Mouse (Mus musculus) liver, embryonic 13.5 days (tissue): ENCODE results near the gene Acyp2. TPM values are rescaled to one million over a fixed set of nuclear protein-coding genes. Genes with fewer than 3 reads are reported as not detected.

ENCODE experiments used
- ATAC-seq: fragments of 200-750 bp; cut with Nextera tagmentation; 2 replicates; pipeline ENCODE4 v1.8.0; 2017; ENCODE audit warnings: low read depth, mild to moderate bottlenecking, moderate number of reproducible peaks, moderate library complexity
- DNase-seq: peaks from one replicate; pipeline ENCODE4 v3.0.0; 2022
- H3K27ac ChIP-seq: fragments of 300-500 bp; sonication (generic); 2 replicates; pipeline ENCODE4 v1.5.1; 2015; ENCODE audit warnings: moderate library complexity, mild to moderate bottlenecking, inconsistent platforms
- H3K27me3 ChIP-seq: fragments of 300-500 bp; sonication (generic); 2 replicates; pipeline ENCODE4 v1.6.1; 2015; ENCODE audit warnings: mild to moderate bottlenecking, inconsistent platforms
- H3K36me3 ChIP-seq: fragments of 300-500 bp; sonication (generic); 2 replicates; pipeline ENCODE4 v1.6.1; 2015; ENCODE audit warnings: mild to moderate bottlenecking, inconsistent platforms
- H3K4me1 ChIP-seq: fragments of 300-500 bp; sonication (generic); replicated peaks from 2 replicates; pipeline ENCODE4 v1.6.1; 2015; ENCODE audit warnings: inconsistent platforms
- H3K4me2 ChIP-seq: fragments of 300-500 bp; sonication (generic); 2 replicates; pipeline ENCODE4 v1.6.1; 2015; ENCODE audit warnings: inconsistent platforms, mild to moderate bottlenecking, moderate library complexity
- H3K4me3 ChIP-seq: fragments of 300-500 bp; sonication (generic); replicated peaks from 2 replicates; pipeline ENCODE4 v1.5.1; 2015; ENCODE audit warnings: mild to moderate bottlenecking, inconsistent platforms
- H3K9ac ChIP-seq: fragments of 300-500 bp; sonication (generic); 2 replicates; pipeline ENCODE4 v1.6.1; 2015; ENCODE audit warnings: mild to moderate bottlenecking, inconsistent platforms
- H3K9me3 ChIP-seq: fragments of 300-500 bp; sonication (generic); replicated peaks from 2 replicates; pipeline ENCODE4 v1.6.1; 2016; ENCODE audit warnings: inconsistent platforms
- WGBS: fragments of 180-500 bp; shearing (Covaris S2); methylation state at CpG from one replicate; pipeline ENCODE4 v1.1.7; 2015; ENCODE audit not compliant: insufficient replicate concordance; 5-methylcytosine and 5-hydroxymethylcytosine counted together
- polyA plus RNA-seq: library from polyadenylated mRNA; unstranded; fragments of >200 nt; fragmentation: Nextera tagmentation; extraction: Ambion mirVana; gene quantifications from 2 replicates; pipeline ENCODE4 v1.2.1, GENCODE M21; 2015

The Acyp2 gene
- polyA plus RNA-seq, 1 experiment from 2014 or later = 6.0 TPM

GRCm38 (mm10) chr11:30471751-30472593, 177.4 kb downstream of the Acyp2 start, which contains the start of gene 4930505A04Rik:
Gene 4930505A04Rik, minus strand, starts transcription at chr11:30471827.
- DNase-seq (peak; percentile 11), ATAC-seq (peak; percentile 66)
- Histone ChIP-seq H3K9ac (no peak within 1 kb of the TSS), H3K36me3 (no peaks in the 10 kb centered on the region), H3K9me3 (no peaks in the 10 kb centered on the region), H3K4me2 (peak within 1 kb of the TSS; percentile 56), H3K4me1 (peaks cover 5% of the 10 kb centered on the region; the same call in 1 of the 2 replicates), H3K27me3 (no peaks in the 10 kb centered on the region), H3K27ac (no peak within 1 kb of the TSS), H3K4me3 (peak within 1 kb of the TSS; percentile 36)
- 9% methylated on average over 17 of the region's 17 CpGs for WGBS

GRCm38 (mm10) chr11:30471187-30471586, 178.2 kb downstream of the Acyp2 start:
- DNase-seq (no peak), ATAC-seq (no peak)
- Histone ChIP-seq H3K4me2 (peak overlapping the region; percentile 56; the same call in 1 of the 2 replicates), H3K4me1 (peaks cover 5% of the 10 kb centered on the region; the same call in 1 of the 2 replicates), H3K36me3 (no peaks in the 10 kb centered on the region), H3K9ac (no peak overlapping the region), H3K9me3 (no peaks in the 10 kb centered on the region), H3K27me3 (no peaks in the 10 kb centered on the region), H3K27ac (no peak overlapping the region), H3K4me3 (no peak overlapping the region)
- WGBS = 62% methylated on average over 8 of the region's 8 CpGs

Other genes starting within 250 kb of the Acyp2 start
- gene 4930505A04Rik, start 177.8 kb downstream of the Acyp2 start, polyA plus RNA-seq = not detected in 2 replicates
- gene Psme4, start 122.1 kb upstream of the Acyp2 start, polyA plus RNA-seq = 10.7 and 10.9 TPM in 2 replicates
- 0.03 TPM in 1 of 2 replicates, not detected in the other for gene Gpr75, start 235.8 kb upstream of the Acyp2 start, polyA plus RNA-seq
- 12.5 and 16.0 TPM in 2 replicates for gene Asb3, start 235.8 kb upstream of the Acyp2 start, polyA plus RNA-seq